Mouse (Mus musculus) embryo, embryonic 11 days (tissue): ENCODE data around the gene Hs3st6.
A peak's percentile ranks its signal among the peaks of the same experiment; 100 is the strongest.
"Not testable (repeated sequence)": the region's sequence is repeated elsewhere in the genome, so short reads cannot be mapped to it uniquely, and the experiment has no call there.

Experiments
- DNase-seq: peaks from one replicate; pipeline ENCODE4 v3.0.0-alpha.2; 2015

The Hs3st6 gene

DNA sequence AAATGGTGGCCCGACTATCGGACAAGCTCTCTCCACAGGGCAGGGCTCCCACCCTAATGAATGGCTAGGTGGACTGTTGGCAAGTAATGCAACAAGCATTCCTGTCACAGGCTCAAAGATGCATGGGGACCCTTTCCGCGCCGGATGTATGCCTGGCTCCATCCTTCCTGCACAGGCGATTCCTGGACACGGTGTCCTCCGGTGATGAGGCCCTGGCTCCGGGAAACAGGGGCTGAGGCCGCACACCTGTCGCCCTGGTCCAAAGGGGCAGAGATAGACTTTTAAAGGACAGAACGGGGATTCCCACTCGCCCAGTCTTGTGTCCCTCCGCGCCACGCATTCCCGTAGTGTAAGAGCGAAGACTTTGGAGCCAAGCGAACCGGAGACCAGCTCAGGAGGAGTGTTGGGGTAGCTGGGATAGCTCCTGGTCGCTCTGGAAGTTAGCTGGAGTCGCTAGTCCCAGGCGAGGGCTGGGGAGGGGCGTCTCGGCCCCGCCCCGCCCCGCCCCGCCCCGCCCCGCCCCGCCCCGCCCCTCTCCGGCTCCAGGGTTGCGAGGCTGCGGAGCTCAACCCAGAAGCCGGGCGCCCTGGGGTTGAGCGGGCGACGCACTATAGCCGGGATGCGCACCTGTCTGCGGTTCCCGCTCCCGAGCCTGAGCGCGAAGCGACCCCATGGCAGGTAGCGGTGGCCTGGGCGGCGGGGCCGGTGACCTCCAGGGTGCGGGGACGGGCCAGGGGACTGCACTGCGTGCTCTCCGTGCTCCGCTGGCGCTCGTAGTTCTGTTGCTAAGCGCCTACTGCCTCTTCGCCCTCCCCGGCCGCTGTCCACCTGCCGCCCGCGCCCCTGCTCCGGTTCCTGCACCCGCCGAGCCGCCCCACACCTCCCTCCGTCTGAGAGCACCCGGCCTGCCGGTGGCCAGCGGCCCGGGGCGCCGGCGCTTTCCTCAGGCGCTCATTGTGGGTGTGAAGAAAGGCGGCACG, at the start of gene Hs3st6:
Gene Hs3st6, plus strand, starts transcription at position 574 of the 980 bp plus-strand sequence.
- DNase-seq, result peak; percentile 78

DNA sequence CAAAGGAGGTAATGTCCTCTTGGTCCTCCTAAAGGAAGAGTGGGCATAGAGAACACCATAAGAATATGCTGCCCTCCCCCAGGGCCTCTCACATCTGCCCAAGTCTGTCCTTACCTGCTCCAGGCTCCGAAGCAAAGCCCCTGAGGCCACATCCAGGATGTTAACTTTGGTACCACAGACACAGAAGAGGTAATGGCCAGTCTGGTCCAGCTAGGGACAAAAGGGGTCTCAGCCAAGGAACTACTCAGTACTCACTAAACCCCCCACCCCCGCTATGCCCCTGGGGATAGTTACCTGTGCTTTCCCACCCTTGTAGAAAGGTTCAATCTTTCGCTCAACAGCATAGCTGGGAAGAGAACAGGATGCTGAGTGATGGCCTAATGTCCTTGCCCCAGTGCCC, 47.0 kb upstream of the Hs3st6 start:
- DNase-seq, result no peak

DNA sequence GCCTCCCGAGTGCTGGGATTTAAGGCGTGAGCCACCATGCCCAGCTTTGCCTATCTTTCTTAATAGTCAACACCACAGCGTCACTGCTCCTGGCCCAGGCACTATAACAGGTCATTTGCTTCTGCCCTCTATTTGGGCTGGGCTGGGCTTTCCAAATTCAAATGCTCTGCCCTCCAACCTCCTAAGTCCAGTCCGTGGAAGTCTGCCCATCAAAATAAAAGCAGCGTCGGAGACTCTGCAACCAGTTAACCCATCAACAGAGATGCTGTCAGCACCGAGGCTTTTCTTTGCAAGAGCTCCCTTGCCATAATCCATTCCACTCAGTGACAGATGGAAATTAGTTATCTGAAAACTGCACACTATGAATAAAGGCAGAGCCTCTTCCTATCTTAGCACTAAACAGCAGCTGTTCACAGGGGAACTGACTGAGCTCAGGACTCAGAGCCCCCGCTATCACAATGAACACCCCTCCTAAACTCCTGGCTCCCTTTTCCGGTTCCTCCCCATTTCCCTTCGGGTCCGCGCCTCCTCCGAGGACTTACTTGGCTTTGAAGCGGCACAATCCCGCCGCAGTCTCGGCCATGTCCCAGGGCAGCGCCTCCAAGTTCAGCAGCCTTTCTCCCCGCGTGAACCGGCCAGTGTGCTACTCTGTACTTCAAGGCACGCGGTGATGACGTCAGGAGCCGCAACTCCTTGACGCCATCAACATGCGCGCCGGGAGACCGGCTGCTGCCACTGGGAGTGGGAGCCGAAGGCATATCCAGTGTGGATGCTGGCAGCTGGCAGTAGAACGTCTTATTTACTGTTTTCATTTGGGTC, 45.6 kb upstream of the Hs3st6 start, which contains the start of gene Tbl3:
Gene Tbl3, minus strand, starts transcription at position 679 of the 819 bp plus-strand sequence.
- DNase-seq, result peak; percentile 97

DNA sequence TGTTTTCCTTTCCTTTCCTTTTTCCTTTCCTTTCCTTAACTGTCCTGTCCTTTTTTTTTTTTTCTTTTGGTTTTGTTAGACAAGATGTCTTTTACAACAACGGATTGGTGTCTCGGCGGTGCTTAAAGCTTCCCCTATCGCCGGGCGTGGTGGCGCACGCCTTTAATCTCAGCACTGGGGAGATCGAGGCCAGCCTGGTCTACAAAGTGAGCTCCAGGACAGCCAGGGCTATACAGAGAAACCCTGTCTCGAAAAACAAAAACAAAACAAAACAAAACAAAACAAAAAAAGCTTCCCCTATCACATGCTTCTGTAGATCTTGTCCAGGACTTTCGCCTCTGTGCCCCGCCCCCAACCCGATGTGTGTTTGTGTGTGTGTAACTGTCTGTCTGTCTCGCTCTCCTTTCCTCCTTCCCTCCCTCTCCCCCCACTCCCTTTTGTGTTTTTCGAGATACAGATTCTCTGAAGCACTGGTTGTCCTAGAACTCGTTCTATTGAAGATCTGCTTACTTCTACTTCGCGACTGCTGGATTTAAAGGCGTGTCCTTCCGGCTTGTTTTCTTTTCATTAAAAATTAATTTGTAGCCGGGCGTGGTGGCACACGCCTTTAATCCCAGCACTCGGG, 44.9 kb upstream of the Hs3st6 start:
- DNase-seq, result peak; percentile 41

DNA sequence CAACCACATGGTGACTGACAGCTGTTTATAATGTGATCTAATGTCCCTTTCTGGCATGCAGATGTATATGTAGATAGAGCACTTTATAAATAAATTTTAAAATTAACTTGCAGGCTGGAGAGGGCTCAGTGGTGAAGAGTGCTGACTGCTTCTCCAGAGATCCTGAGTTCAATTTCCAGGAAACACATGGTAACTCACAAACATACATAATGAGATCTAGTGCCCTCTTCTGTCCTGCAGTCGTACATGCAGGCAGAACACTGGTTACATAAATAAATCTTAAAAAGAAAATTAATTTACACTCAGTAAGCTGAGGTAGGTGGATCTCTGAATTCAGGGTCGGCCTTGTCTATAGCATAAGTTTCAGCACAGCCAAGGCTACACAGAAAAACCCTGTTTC, 44.1 kb upstream of the Hs3st6 start:
- DNase-seq, result peak; percentile 47

DNA sequence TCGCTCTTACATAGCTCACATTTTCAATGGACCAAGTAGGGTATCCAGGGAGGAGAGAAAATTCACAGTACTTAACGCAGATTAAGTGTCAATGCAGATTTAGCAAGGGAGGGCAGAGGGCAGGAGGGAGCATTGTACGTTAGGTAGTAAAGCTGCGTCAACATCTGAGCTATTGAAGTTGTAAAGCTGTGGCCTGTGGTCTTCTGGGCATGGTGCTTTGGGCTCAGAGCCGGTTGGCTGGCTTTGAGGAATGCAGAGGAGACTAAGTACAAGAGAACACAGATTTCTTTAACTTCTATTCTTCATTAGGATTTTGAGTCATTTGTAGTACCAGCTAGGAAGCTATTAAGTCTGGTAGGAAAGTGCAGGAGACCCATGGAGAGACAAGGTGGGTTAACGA, 37.2 kb upstream of the Hs3st6 start:
- DNase-seq, result no peak

DNA sequence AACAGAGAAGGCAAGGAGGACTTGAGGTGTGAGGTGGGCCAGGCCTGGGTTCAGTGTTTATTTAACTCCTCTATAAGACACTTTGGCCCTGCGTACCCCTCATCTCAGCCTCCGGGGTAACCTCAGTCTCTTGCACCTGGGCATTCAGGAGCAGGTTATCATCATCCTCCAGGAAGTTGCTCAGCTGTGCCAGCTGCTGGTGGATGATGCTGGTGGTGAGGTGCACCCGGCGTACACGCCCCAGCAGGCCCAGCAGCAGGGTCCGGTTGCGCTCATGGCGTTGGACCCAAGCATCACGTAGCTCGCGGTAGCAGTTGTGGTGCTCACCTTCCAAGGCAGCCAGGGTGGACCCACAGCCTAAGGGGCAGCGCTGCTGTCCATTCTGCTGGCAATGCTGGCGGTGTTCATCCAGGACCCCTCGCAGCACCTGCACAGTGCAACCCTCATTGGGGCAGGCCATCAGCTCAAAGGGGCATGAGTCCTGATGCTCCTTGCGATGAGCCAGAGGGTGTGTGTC, 36.6 kb upstream of the Hs3st6 start:
- DNase-seq, result no peak

DNA sequence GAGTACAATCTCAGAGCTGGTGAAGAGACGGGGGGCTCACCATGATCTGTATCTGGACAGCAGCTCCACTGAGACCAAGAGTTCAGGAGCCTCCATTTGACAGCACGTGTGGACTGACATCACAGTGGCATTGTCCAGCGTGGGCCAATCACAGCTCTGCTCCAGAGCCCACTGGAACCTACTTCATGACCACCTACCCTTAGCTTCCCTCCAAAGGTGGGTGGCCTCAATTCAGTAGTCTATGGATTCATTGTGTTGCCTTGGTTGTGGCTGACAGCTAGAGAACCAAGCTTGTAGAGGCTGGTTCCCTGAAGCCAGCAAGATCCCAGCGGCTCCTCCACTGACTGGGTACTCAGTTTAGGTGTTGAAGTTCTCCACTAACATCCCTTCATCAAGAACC, 34.8 kb upstream of the Hs3st6 start, which contains the start of the genes Rnf151 and Rps2:
Gene Rnf151, minus strand, starts transcription at position 121 of the 400 bp plus-strand sequence.
Gene Rps2, plus strand, starts transcription at position 174 of the 400 bp plus-strand sequence.
- DNase-seq, result no peak

DNA sequence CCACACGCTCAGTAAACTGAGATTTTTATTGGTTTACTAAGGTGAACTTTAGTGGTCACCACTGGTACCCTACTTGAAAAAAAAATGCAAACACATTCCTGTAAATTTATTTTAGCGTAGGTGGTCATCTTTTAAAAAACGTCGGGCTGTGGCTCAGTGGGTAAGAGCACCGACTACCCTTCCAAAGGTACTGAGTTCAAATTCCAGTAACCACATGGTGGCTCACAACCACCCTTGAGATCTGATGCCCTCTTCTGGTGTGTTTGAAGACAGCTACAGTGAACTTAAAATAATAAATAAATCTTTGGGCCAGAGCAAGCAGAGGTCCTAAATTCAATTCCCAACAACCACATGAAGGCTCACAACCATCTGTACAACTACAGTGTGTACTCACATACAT, 33.9 kb upstream of the Hs3st6 start:
- not testable (repeated sequence) for DNase-seq

DNA sequence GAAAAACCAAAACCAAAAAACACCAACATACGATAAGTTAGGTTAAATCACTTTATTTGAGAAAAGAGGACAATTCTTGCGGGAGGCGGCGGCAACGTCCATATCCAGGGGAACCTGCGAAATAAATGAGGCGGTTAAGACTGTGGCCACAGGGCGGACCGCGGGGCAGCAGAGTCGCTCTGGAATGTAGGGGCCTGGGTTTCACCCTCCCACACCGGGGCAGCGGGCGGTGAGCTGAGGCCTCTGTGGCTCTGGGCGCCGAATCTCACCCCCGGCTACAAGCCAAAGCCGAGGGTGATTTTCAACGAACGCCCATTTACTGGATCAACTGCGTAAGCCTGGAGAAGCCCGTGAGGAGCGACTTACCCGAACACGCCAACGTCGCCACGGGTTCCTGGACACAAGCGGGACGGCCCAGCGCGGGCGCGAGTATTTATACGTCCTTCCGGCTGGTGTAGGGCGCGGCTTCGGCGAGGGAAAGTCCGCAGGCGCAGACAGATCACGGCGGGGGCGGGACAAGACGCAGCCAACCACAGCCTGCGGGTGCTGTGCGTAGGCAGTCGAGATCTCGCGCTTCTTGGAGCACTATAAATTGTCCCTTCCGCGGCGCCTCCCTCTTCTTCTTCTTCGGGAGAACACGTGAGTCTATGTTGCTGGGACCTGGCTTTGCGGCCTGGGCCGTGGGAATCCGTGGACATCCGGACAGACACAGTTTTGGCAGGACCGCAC, 33.1 kb upstream of the Hs3st6 start:
- peak; percentile 100 for DNase-seq

DNA sequence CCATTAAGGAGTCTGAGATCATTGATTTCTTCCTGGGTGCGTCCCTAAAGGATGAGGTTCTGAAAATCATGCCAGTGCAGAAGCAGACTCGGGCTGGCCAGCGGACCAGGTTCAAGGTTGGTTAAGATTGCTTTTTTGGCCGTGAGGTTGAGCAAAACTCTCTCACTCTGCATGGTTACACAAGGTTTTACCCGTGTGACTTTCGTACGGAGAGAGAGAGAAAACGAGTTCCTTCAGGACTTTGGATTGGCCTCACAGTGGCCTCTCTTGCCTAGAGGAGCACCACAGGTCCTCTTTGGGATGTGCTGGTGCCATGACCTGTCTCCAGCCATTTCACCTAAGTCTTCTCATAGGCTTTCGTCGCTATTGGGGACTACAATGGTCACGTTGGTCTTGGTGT, 32.2 kb upstream of the Hs3st6 start:
- not testable (repeated sequence) for DNase-seq

DNA sequence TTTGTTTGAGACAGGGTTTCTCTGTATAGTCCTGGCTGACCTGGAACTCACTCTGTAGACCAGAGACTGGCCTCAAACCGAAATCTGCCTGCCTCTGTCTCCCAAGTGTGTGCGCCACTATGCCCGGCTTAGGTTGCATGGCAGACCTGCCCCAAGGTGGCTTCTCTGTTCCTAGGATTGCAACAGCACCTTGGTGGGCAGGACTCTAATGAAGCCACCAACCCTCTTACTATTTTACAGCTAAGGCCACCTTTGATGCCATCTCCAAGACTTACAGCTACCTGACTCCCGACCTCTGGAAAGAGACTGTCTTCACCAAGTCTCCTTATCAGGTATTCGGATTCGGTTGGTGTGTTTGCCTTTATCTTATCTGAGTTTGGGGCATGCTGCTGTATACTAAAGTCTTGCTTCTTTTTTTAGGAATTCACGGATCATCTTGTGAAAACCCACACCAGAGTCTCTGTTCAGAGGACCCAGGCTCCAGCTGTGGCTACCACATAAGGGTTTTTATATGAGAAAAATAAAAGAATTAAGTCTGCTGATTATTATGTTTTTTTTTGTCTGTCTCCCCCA, 31.3 kb upstream of the Hs3st6 start:
- DNase-seq, result not testable (repeated sequence)

DNA sequence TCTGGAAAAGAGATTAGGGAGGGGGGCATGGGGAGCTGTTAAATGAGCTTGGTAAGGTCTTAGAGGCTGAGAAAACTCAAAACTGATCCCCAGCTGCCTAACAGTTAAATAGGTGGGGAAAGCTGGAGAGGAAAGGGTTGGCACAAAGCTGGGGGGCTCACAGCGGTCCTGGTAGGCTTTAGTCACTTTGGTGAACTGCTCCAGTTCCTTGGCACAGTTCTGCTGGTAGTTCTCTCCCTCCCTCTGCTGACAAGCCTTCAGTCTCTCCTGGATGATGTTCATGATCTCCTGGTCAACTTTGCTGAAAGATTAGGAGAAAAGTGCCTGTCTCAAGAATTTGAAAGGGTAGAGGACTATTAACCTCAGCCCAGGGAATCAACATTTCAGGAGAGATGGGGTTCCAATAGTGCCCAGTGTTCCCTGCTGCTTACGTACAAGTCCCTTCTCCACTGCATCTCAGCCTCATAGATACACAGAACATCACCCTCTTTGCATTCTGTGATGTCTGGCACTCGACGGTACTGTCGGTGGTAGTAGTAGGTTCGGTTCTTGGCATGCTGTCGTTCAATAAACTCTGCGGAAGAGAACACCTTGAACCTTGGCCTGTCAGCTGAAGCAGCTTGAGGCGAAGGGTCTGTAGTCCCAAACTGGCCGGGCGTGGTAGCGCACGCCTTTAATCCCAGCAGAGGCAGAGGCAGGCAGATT, 30.4 kb upstream of the Hs3st6 start:
- DNase-seq, result no peak

DNA sequence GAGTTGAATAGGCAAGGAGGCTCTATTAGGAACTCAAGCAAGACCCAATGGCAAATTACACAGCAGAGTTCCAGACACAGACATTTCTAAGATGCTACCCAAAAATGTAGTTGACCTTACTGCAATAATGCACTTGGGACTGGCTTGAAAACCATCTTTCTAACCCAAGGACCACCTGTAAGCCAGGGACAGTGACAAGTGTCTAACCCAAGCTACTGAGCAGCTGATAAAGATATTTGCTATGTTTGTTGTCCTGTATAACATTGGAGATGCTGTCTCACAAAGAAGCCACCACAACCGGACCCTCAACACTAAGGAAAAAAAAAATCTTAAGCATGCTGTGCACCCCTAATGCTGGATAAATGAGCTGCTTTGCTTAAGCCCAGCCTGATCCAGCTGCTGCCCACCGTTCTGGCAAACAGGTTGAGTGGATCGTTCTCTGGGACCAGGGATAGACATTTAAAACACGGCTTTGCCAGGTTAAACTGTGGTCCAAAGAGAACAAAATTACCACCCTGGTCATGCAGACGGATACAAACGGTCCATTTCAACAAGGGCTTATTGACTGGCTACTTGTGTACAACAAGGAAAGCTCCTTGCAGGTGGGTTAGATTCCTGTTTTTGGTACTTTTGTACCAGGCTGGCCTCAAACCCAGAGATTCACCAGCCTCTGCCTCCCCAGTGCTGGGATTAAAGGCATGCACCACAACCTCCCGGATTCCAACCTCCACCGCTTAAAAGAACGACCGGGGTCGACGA, 29.5 kb upstream of the Hs3st6 start:
- no peak for DNase-seq

DNA sequence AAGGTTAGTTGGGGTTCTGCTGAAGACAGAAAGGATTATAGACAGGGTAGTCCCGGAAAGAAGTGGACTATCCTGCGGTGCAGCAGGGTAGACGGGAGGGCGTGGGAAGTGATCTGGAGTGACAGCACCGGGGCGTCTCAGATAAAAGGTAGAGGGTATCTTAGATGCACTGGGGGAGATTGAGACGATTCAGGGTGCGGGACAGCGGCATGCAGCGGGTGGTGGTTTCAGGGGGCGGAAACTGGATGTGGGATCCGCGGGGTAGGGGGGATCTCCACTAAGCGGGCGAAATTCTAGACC, 29.0 kb upstream of the Hs3st6 start:
- DNase-seq, result no peak

DNA sequence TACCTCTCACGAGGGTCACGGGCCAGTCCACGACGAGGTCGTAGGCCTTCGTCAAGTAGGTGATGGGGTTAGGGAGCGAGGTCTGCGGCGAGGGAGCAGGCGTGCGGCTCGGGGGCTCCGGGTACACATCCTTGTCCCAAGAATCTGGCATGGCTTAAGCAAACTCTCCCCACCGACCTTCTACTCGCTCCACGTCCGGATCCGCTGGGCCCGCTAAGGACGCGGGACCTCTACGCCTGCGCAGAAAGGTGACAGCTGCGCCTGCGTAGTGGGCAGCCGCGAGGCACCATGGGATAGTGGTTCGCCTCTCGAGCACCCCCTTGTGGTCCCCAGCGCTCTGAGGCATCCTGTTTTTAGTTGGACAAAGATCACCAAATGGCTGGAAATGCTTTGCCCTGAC, 28.6 kb upstream of the Hs3st6 start, which contains the start of gene Ndufb10:
Gene Ndufb10, minus strand, starts transcription at position 295 of the 400 bp plus-strand sequence.
- DNase-seq, result peak; percentile 96

DNA sequence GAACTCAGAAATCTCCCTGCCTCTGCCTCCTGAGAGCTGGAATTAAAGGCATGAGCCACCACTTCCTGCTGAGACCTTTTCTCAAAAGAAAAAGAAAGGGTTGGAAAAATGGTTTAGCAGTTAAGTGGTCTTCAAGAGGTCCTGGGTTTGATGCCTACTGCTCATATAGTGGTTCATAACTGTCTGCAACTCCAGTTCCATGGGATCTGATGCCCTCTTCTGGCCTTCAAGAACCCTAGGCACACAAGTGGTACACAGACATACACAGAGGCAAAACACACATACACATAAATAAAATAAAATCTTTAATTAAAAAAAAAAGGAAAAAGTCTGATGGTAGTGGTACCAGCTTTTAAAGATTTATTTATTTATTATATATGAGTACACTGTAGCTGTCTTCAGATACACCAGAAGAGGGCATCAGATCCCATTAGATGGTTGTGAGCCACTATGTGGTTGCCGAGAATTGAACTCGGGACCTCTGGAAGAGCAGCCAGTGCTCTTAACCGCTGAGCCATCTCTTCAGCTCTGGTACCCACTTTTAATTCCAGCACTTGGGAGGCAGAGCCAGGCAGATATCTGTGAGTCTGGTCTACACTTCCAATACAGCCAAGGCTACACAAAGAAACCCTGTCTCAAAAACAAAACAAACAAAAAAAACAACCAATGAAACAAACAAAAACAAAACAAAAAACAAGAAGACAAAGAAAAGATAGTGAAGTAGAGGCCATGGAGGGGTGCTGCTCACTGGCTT, 27.0 kb upstream of the Hs3st6 start:
- no peak for DNase-seq

DNA sequence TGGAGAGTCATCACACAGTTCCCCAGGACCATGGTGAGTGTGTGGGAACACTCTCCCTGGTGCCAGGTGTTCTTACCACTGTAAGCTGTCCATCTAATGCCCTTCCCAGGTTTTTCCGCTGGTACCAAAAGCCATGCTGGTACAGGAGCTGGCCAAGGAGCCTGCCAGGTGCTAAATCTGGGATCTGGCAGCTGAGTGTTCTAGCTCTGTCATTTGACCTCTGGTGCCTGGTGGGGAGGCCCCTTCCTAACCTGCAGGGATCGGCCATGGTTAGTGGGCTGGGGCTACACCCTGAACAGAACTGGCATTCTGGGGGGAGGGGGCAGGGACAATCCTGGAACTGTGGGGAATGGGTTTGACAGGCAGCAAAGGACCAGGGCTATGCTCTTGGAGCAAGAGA, 25.2 kb upstream of the Hs3st6 start, which contains the start of gene Rpl3l:
Gene Rpl3l, plus strand, starts transcription at position 203 of the 400 bp plus-strand sequence.
- no peak for DNase-seq

DNA sequence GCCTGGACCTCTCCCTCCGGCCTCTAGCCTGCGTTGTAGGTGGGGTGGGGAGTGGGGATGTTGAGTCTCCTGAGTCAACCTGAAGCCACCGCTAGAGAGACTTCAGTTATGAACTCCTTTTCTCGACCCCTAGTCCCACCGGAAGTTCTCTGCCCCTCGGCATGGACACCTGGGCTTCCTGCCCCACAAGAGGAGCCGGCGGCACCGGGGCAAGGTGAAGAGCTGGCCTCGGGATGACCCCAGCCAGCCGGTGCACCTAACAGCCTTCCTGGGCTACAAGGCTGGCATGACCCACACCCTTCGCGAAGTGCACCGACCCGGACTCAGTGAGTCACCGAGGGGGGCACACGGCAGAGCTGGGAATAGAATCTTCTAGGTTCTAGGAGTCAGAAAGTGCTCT, 24.6 kb upstream of the Hs3st6 start:
- DNase-seq, result no peak
